Mouse (Mus musculus): ENCODE data around the gene Mef2b. TPM values are rescaled to one million over a fixed set of nuclear protein-coding genes. Genes with fewer than 3 reads are reported as not detected.

Mef2b gene
- polyA plus RNA-seq (2012; rRNA removed), result 0.31 and 0.50 TPM in 2 replicates

DNA sequence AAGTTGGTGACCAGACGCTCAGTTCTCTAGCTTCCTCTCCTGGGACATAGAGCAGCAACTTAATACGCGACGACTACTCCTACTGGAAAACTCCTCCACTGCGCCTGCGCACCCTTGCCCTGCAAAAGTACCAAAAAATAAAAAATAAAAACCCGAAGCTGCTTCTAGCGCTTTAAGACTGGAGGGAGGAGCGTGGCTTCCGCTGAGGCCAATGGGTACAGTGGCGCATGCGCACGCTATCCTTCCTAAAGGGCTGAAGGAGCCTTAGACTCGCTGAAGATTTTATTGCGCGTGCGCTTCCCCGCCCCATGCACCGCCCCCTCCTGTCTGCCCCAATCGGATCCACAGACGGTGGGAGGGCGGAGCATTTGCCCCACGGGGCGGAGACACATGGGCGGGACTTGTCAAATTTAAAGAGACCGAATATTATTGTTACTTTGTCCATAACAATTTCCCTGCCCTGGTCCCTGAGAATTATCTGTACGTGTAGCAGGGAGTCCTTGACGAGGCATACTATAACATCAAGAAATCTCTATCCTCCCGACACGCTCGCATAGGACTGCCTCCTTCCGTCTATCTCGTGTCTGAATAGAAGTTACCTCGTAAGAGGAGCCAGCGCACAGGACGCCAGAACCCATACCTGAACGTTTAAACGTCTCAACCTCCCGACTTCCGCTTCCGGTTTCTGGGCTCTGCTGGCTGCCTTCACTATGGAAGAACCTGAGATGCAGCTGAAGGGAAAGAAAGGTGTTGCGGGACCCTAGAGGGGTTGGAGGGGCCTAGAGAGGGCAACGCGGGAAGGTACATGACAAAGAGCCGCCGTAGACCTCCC is at the start of gene Mef2b, which contains the start of the genes Rfxank and Borcs8:
Mef2b (plus strand) TSS at position 686 of the 832 bp plus-strand sequence.
Rfxank (minus strand) TSS at position 129 of the 832 bp plus-strand sequence.
Borcs8 (plus strand) TSS at position 474 of the 832 bp plus-strand sequence.
- peak; percentile 96 for DNase-seq
- WGBS, result under 1% methylated on average over 46 of the region's 46 CpGs
- peak within 1 kb of the TSS; percentile 82 for H3K4me3 ChIP-seq (replicated peaks; ENCODE audit: extremely low read depth, low read depth, low read length)
- no peak for TF ChIP-seq CTCF (IDR thresholded peaks at IDR 0.05; ENCODE audit: insufficient read depth, low read length)
- peak; percentile 75; the same call in 1 of the 2 replicates for TF ChIP-seq POLR2A (IDR thresholded peaks at IDR 0.05; ENCODE audit: borderline replicate concordance, extremely low read depth, low read depth, low read length)
- H3K4me1 ChIP-seq (ENCODE audit: control insufficient read depth, insufficient read depth, low read length), result peaks cover 12% of the 10 kb centered on the region

DNA sequence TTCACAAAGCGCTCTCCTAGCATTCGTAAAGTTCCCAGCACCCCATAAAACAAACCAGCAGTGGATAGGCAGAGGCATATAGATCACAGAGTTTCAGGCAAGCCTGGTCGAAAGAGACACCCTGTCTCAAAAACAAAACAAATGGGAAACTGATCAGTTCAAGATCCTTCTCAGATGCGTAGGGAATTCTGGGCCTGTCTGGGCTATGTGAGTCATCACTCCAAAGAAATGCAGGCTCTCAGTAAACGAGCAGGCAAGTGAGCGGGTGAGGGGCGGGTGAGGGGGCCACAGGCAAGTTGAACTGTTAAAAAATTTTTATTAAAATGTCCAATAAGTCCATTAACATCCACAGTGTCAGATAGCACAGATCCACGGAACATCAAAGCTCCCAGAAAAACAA is 46.7 kb upstream of the Mef2b start:
- no peak for DNase-seq
- H3K4me3 ChIP-seq (replicated peaks; ENCODE audit: extremely low read depth, low read depth, low read length), result no peak overlapping the region
- TF ChIP-seq CTCF (IDR thresholded peaks at IDR 0.05; ENCODE audit: insufficient read depth, low read length) (no peak), POLR2A (IDR thresholded peaks at IDR 0.05; ENCODE audit: borderline replicate concordance, extremely low read depth, low read depth, low read length) (no peak)
- WGBS, result 53% methylated on average over 8 of the region's 8 CpGs
- H3K4me1 ChIP-seq (ENCODE audit: control insufficient read depth, insufficient read depth, low read length), result no peaks in the 10 kb centered on the region

GRCm38 (mm10) chr8:70099276-70099675 is 40.2 kb upstream of the Mef2b start:
- Histone ChIP-seq H3K4me1 (ENCODE audit: control insufficient read depth, insufficient read depth, low read length) (no peaks in the 10 kb centered on the region), H3K4me3 (replicated peaks; ENCODE audit: extremely low read depth, low read depth, low read length) (no peak overlapping the region)
- 64% methylated on average over 8 of the region's 8 CpGs for WGBS
- DNase-seq, result no peak
- TF ChIP-seq POLR2A (IDR thresholded peaks at IDR 0.05; ENCODE audit: borderline replicate concordance, extremely low read depth, low read depth, low read length) (no peak), CTCF (IDR thresholded peaks at IDR 0.05; ENCODE audit: insufficient read depth, low read length) (no peak)

DNA sequence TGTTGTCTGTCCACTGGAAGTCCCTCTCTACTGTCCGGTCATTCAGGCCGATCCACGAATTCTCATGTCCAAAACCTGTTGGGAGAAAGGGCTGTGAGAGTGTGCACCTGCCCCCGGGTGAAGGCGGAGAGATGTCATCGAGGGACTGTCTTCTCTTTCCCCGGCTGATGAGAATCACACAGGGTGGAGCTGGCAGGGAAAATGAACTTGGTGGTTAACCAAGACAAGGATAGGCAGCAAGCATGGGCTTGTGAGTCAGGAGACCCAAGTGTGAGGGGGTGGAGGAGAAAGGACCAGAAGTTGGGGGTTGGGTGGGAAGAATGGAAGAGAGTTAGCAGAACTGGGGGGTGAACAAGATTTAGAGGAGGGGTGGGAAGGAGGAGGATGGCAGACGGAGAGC is 39.3 kb upstream of the Mef2b start:
- TF ChIP-seq POLR2A (IDR thresholded peaks at IDR 0.05; ENCODE audit: borderline replicate concordance, extremely low read depth, low read depth, low read length), result no peak
- TF ChIP-seq CTCF (IDR thresholded peaks at IDR 0.05; ENCODE audit: insufficient read depth, low read length), result no peak
- DNase-seq, result no peak
- Histone ChIP-seq H3K4me1 (ENCODE audit: control insufficient read depth, insufficient read depth, low read length) (no peaks in the 10 kb centered on the region), H3K4me3 (replicated peaks; ENCODE audit: extremely low read depth, low read depth, low read length) (no peak overlapping the region)
- WGBS, result 77% methylated on average over 8 of the region's 8 CpGs

DNA sequence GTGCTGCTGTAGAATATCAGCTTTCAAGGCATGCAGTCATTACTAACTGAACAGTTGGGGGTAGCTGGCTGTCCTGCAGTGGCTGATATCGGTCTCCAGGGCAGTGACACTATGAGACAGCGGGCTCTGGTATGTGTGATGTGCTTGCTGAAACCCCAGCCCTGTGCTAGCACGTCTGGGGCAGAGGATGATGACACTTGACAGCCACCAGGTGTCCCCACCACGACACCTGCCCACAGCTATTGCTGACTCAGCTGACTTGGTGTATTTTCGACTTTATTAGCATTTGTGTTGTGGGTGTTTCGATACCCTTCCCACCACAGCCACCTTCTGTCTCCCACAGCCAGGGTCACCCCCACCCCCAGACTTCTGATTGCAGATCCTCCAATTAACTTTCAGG is 35.0 kb upstream of the Mef2b start:
- no peak for DNase-seq

GRCm38 (mm10) chr8:70104922-70105321 is 34.6 kb upstream of the Mef2b start:
- H3K4me1 ChIP-seq (ENCODE audit: control insufficient read depth, insufficient read depth, low read length), result no peaks in the 10 kb centered on the region
- DNase-seq, result no peak
- TF ChIP-seq CTCF (IDR thresholded peaks at IDR 0.05; ENCODE audit: insufficient read depth, low read length) (no peak), POLR2A (IDR thresholded peaks at IDR 0.05; ENCODE audit: borderline replicate concordance, extremely low read depth, low read depth, low read length) (no peak)
- H3K4me3 ChIP-seq (replicated peaks; ENCODE audit: extremely low read depth, low read depth, low read length), result no peak overlapping the region
- 58% methylated on average over 7 of the region's 7 CpGs for WGBS

More for the DNA sequence above, 35.0 kb upstream of the Mef2b start:
- TF ChIP-seq CTCF (IDR thresholded peaks at IDR 0.05; ENCODE audit: insufficient read depth, low read length) (peak; percentile 78), POLR2A (IDR thresholded peaks at IDR 0.05; ENCODE audit: borderline replicate concordance, extremely low read depth, low read depth, low read length) (no peak)
- H3K4me1 ChIP-seq (ENCODE audit: control insufficient read depth, insufficient read depth, low read length), result no peaks in the 10 kb centered on the region
- no peak overlapping the region for H3K4me3 ChIP-seq (replicated peaks; ENCODE audit: extremely low read depth, low read depth, low read length)
- WGBS, result 14% methylated on average over 6 of the region's 6 CpGs

- DNase-seq, result no peak
- H3K4me1 ChIP-seq (ENCODE audit: control insufficient read depth, insufficient read depth, low read length), result no peaks in the 10 kb centered on the region
- no peak overlapping the region for H3K4me3 ChIP-seq (replicated peaks; ENCODE audit: extremely low read depth, low read depth, low read length)
- WGBS, result 75% methylated on average over 2 of the region's 2 CpGs
- no peak for TF ChIP-seq POLR2A (IDR thresholded peaks at IDR 0.05; ENCODE audit: borderline replicate concordance, extremely low read depth, low read depth, low read length)
- no peak for TF ChIP-seq CTCF (IDR thresholded peaks at IDR 0.05; ENCODE audit: insufficient read depth, low read length)
These were observed 29.1 kb upstream of the Mef2b start for GRCm38 (mm10) chr8:70110451-70110850.

DNA sequence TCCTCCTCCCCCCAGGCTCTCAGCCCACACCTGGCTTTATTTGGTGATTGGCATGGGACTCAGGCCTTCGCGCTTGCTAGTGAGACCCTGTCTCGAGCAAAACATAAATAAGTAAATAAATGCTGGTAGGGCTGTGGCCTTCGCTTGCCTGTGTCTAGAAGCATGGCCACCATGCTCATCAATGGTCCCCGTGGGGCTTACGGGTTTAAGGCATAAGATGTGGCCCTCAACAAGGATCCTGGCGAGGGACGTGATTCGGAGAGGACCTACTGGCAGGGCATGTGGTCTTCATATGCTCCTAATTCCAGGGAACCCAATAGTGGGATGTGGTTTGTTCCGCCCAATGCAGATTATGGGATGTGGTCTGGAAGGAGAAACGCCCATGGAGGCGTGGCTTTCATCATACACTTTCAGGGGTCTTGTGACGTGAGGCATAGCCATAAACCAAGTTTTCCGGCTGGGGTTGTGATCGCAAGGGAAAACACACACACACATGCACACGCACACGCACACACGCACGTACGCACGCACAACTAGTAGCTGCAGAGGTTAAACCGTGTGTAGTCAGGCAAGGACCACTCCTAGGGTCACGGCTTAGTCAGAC is 28.2 kb upstream of the Mef2b start:
- no peak for DNase-seq
- 49% methylated on average over 23 of the region's 23 CpGs for WGBS
- H3K4me1 ChIP-seq (ENCODE audit: control insufficient read depth, insufficient read depth, low read length), result no peaks in the 10 kb centered on the region
- H3K4me3 ChIP-seq (replicated peaks; ENCODE audit: extremely low read depth, low read depth, low read length), result no peak overlapping the region
- TF ChIP-seq POLR2A (IDR thresholded peaks at IDR 0.05; ENCODE audit: borderline replicate concordance, extremely low read depth, low read depth, low read length) (no peak), CTCF (IDR thresholded peaks at IDR 0.05; ENCODE audit: insufficient read depth, low read length) (no peak)

GRCm38 (mm10) chr8:70112401-70113016 is 27.0 kb upstream of the Mef2b start:
- no peak for TF ChIP-seq POLR2A (IDR thresholded peaks at IDR 0.05; ENCODE audit: borderline replicate concordance, extremely low read depth, low read depth, low read length)
- TF ChIP-seq CTCF (IDR thresholded peaks at IDR 0.05; ENCODE audit: insufficient read depth, low read length), result no peak

More at GRCm38 (mm10) chr8:70112401-70113016, 27.0 kb upstream of the Mef2b start:
- Histone ChIP-seq H3K4me3 (replicated peaks; ENCODE audit: extremely low read depth, low read depth, low read length) (no peak overlapping the region), H3K4me1 (ENCODE audit: control insufficient read depth, insufficient read depth, low read length) (no peaks in the 10 kb centered on the region)
- 8% methylated on average over 43 of the region's 43 CpGs for WGBS
- DNase-seq, result no peak
